Mouse (Mus musculus) erythroblast, embryonic 14.5 days (primary cell): ENCODE measurements around the gene Orc6.

ENCODE experiments used
- GATA1 ChIP-seq: IDR thresholded peaks from 2 replicates; pipeline ENCODE4 v1.6.1; 2012; ENCODE audit warnings: low read length, inconsistent platforms, mixed read lengths
- TAL1 ChIP-seq: IDR thresholded peaks from 3 replicates; pipeline ENCODE4 v1.6.1; 2012; ENCODE audit warnings: low read length, inconsistent platforms, mixed read lengths

DNA sequence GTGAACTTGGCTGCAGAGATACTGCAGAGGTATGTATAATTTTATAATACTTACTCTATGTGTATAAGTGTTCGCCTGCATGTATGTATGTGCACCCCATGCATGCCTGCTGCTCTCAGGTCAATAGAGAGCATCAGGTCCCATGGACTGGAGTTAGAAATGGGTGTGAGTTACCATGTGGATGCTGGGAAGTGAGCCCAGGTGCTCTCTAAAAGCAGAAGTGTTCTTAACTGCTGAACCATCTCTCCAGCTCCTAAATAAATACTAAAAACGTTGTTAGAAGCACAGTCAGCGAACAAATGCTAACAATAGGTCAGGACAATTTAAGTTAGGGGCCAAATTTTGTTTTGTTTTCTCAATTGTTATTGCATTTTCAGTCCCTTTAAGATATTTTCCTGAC is 3.5 kb downstream of the Orc6 start:
- TF ChIP-seq GATA1 (no peak), TAL1 (no peak)
